15 mouse cellular contexts compared by ENCODE assay signal in the genomic region with DNA sequence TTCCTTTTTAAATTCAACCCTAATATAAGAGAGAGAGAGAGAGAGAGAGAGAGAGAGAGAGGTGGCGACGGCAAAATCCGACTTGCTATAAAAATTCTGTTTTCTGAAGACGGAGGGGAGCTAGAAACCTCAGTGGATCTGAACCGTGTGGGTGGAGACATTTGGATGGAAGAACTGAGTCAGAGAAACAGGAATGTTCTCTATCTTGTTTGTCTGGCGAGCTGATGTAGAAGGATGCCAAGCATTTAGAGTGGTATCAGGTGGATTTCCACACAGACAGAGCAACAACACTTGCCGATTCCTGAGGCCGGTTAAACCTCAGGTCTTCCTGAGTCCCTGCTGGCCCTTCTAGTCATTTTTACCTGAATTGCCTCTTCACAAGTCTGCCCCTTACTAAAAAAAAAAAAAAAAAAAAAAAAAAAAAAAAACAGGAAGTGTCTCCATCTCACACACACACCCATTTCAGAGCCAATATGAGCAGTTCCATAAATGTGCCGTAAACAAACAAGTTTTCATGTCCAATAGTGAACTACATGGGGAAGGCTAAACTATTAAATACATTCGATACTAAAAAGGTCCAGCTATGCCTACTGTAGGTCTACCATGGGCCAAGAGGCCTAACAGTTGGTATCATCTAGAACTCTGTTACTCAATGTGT.
DNase-seq lines count a peak whose midpoint lies in the region; ATAC-seq and TF ChIP-seq lines count a peak whose summit lies in the region.
"Had no signal": no experiment of that assay in that cellular context is flagged by ENCODE, and none has a peak within 500 bp of the region (broad histone marks: within the 10 kb centered on the region; RNA-seq: fewer than 3 reads in every experiment).

No protein-coding gene starts in this region.

- peak overlapping the region; percentile 22; the same call in 1 of the 2 replicates for H3K27ac ChIP-seq in kidney, embryonic 15.5 days
- no peak overlapping the region for H3K27ac ChIP-seq in heart, postnatal 0 days (ENCODE audit: low read depth)
- H3K27ac ChIP-seq in forebrain, embryonic 13.5 days: no peak overlapping the region
- H3K27ac ChIP-seq: forebrain, embryonic 15.5 days; hindbrain, embryonic 15.5 days; liver, embryonic 13.5 days had no signal

- WGBS in kidney, embryonic 15.5 days: 86% methylated on average over 10 of the region's 10 CpGs
- WGBS in heart, postnatal 0 days: 50% methylated on average over 10 of the region's 10 CpGs
- WGBS in forebrain, embryonic 13.5 days: 94% methylated on average over 10 of the region's 10 CpGs

- no peak for TF ChIP-seq EP300 in heart, postnatal 0 days (IDR thresholded peaks at IDR 0.05; ENCODE audit: low read depth)

- H3K4me2 ChIP-seq in kidney, embryonic 15.5 days: no peak overlapping the region
- H3K4me2 ChIP-seq in heart, postnatal 0 days (ENCODE audit: low read depth, low read length): no peak overlapping the region
- no peak overlapping the region for H3K4me2 ChIP-seq in forebrain, embryonic 13.5 days
- H3K4me2 ChIP-seq: forebrain, embryonic 15.5 days; hindbrain, embryonic 15.5 days; liver, embryonic 13.5 days; stomach, embryonic 15.5 days had no signal

- no peaks in the 10 kb centered on the region for H3K27me3 ChIP-seq in kidney, embryonic 15.5 days
- H3K27me3 ChIP-seq in heart, postnatal 0 days (ENCODE audit: control insufficient read depth, insufficient read depth, low read length): no peaks in the 10 kb centered on the region
- no peaks in the 10 kb centered on the region for H3K27me3 ChIP-seq in forebrain, embryonic 13.5 days
- H3K27me3 ChIP-seq: forebrain, embryonic 15.5 days; hindbrain, embryonic 15.5 days; liver, embryonic 13.5 days; megakaryocyte, embryonic 14.5 days; stomach, embryonic 15.5 days had no signal

- H3K36me3 ChIP-seq in kidney, embryonic 15.5 days: no peaks in the 10 kb centered on the region
- H3K36me3 ChIP-seq in heart, postnatal 0 days (replicated peaks; ENCODE audit: control insufficient read depth, insufficient read depth, low read length): no peaks in the 10 kb centered on the region
- H3K36me3 ChIP-seq in forebrain, embryonic 13.5 days (ENCODE audit: poor library complexity, severe bottlenecking): no peaks in the 10 kb centered on the region
- H3K36me3 ChIP-seq: forebrain, embryonic 15.5 days; hindbrain, embryonic 15.5 days; liver, embryonic 13.5 days; stomach, embryonic 15.5 days had no signal

- no peak for ATAC-seq in kidney, embryonic 15.5 days (replicated peaks; ENCODE audit: low FRiP score)
- ATAC-seq in heart, postnatal 0 days (ENCODE audit: insufficient read depth, low read depth): no peak
- peak; percentile 63 for ATAC-seq in megakaryocyte, adult 5-6 weeks (ENCODE audit: poor library complexity, severe bottlenecking)
- ATAC-seq in forebrain, embryonic 13.5 days: no peak
- ATAC-seq: forebrain, embryonic 15.5 days had no signal

- no peak overlapping the region for H3K9ac ChIP-seq in kidney, embryonic 15.5 days
- no peak overlapping the region for H3K9ac ChIP-seq in heart, postnatal 0 days (replicated peaks; ENCODE audit: low read depth, low read length)
- no peak overlapping the region for H3K9ac ChIP-seq in forebrain, embryonic 13.5 days
- H3K9ac ChIP-seq: forebrain, embryonic 15.5 days; hindbrain, embryonic 15.5 days; liver, embryonic 13.5 days; stomach, embryonic 15.5 days had no signal

- H3K4me3 ChIP-seq in kidney, embryonic 15.5 days (replicated peaks): no peak overlapping the region
- H3K4me3 ChIP-seq in heart, postnatal 0 days (ENCODE audit: low read depth, low read length): no peak overlapping the region
- no peak overlapping the region for H3K4me3 ChIP-seq in forebrain, embryonic 13.5 days
- H3K4me3 ChIP-seq: forebrain, embryonic 15.5 days; hindbrain, embryonic 15.5 days; liver, embryonic 13.5 days; megakaryocyte, embryonic 14.5 days; stomach, embryonic 15.5 days had no signal

- no peaks in the 10 kb centered on the region for H3K9me3 ChIP-seq in kidney, embryonic 15.5 days (replicated peaks)
- H3K9me3 ChIP-seq in heart, postnatal 0 days (replicated peaks; ENCODE audit: control insufficient read depth, low read length): no peaks in the 10 kb centered on the region
- H3K9me3 ChIP-seq in forebrain, embryonic 13.5 days (replicated peaks): no peaks in the 10 kb centered on the region
- H3K9me3 ChIP-seq: forebrain, embryonic 15.5 days; hindbrain, embryonic 15.5 days; liver, embryonic 13.5 days; stomach, embryonic 15.5 days had no signal

- H3K4me1 ChIP-seq in kidney, embryonic 15.5 days: 0 out of 2 replicates have a peak, but pooled peaks cover 5% of the 10 kb centered on the region
- peaks cover 5% of the 10 kb centered on the region for H3K4me1 ChIP-seq in heart, postnatal 0 days (ENCODE audit: control insufficient read depth, insufficient read depth)
- H3K4me1 ChIP-seq in forebrain, embryonic 13.5 days: peaks cover 4% of the 10 kb centered on the region; the same call in 1 of the 2 replicates
- H3K4me1 ChIP-seq: hindbrain, embryonic 15.5 days; liver, embryonic 13.5 days; megakaryocyte, embryonic 14.5 days; stomach, embryonic 15.5 days had no signal

- DNase-seq in kidney, postnatal 10 days: no peak
- peak; percentile 44 for DNase-seq in NIH3T3 (ENCODE audit: low read depth)
- peak; percentile 59 for DNase-seq in heart, postnatal 0 days (ENCODE audit: low spot score)
- DNase-seq in gastrocnemius, adult 8-10 months (ENCODE audit: low spot score in 2 of 2): no peak
- DNase-seq in gastrocnemius, postnatal 25 days: no peak
- DNase-seq: cerebellum, postnatal 14 days; kidney, adult 8-10 months; liver, embryonic 13.5 days had no signal

- no peak for TF ChIP-seq CTCF in heart, postnatal 0 days (IDR thresholded peaks at IDR 0.05; ENCODE audit: low read depth)

Comparison
In these comparisons a context has a peak if more than half of its experiments do, and no peak if none do; other contexts are left out.
1. DNase-seq: peak in NIH3T3 (single experiment) and heart, postnatal 0 days (single experiment); none in kidney, postnatal 10 days (single experiment), gastrocnemius, adult 8-10 months (0 of 2) and gastrocnemius, postnatal 25 days (single experiment).